Comparison of ENCODE assay signal across 21 mouse cellular contexts in genomic region chr17:71179551-71180309, GRCm38 (mm10). TPM values are rescaled to one million over a fixed set of nuclear protein-coding genes. Genes with fewer than 3 reads are reported as not detected.
DNase-seq lines count a peak whose midpoint lies in the region; ATAC-seq and TF ChIP-seq lines count a peak whose summit lies in the region.
"Had no signal": no experiment of that assay in that cellular context is flagged by ENCODE, and none has a peak within 500 bp of the region (broad histone marks: within the 10 kb centered on the region; RNA-seq: fewer than 3 reads in every experiment).

No protein-coding gene starts in this region.

- dilution Hi-C loops in CH12.LX (cut with MboI; ENCODE audit: extremely low pct_ligation_motif_present, extremely low pct_unique_long_range_greater_than_20kb, low sequenced_read_pairs): no loop called here

- no peak overlapping the region for H3K4me2 ChIP-seq in kidney, embryonic 15.5 days
- H3K4me2 ChIP-seq in liver, embryonic 15.5 days: no peak overlapping the region
- H3K4me2 ChIP-seq in CH12.LX (ENCODE audit: insufficient read depth, low read depth, poor library complexity, severe bottlenecking): no peak overlapping the region
- H3K4me2 ChIP-seq: embryonic facial prominence, embryonic 13.5 days; forebrain, embryonic 12.5 days; hindbrain, embryonic 12.5 days had no signal

- H3K79me2 ChIP-seq in CH12.LX (replicated peaks; ENCODE audit: control insufficient read depth, extremely low read depth, insufficient read depth, poor library complexity, severe bottlenecking): peaks cover 3% of the 10 kb centered on the region

- peaks cover 35% of the 10 kb centered on the region for H3K4me1 ChIP-seq in kidney, embryonic 15.5 days
- H3K4me1 ChIP-seq in kidney, adult 2 months (ENCODE audit: control insufficient read depth, insufficient read depth, low read length): peaks cover 7% of the 10 kb centered on the region; the same call in 1 of the 2 replicates
- H3K4me1 ChIP-seq in liver, embryonic 15.5 days (replicated peaks): peaks cover 42% of the 10 kb centered on the region
- peaks cover 11 to 47% of the 10 kb centered on the region in 2 experiments; a peak in 3 of 4 replicates for H3K4me1 ChIP-seq in CH12.LX (ENCODE audit: control insufficient read depth in 1 of 2, insufficient read depth in 2 of 2)
- peaks cover 5% of the 10 kb centered on the region for H3K4me1 ChIP-seq in bone marrow, adult 2 months (ENCODE audit: control insufficient read depth, insufficient read depth, low read length)

- no peak overlapping the region for H3K4me3 ChIP-seq in kidney, embryonic 15.5 days (replicated peaks)
- H3K4me3 ChIP-seq in kidney, adult 2 months (ENCODE audit: insufficient read depth, low read depth, low read length): no peak overlapping the region
- H3K4me3 ChIP-seq in liver, embryonic 15.5 days (replicated peaks): no peak overlapping the region
- no peak overlapping the region for H3K4me3 ChIP-seq in CH12.LX (replicated peaks in 1 of 3; ENCODE audit: low read depth in 2 of 3, low read length in 2 of 3, poor library complexity in 1 of 3)
- H3K4me3 ChIP-seq in bone marrow, adult 2 months (replicated peaks; ENCODE audit: control insufficient read depth, low read depth, low read length): no peak overlapping the region
- H3K4me3 ChIP-seq: embryonic facial prominence, embryonic 13.5 days; forebrain, embryonic 12.5 days; heart, embryonic 13.5 days; hindbrain, embryonic 12.5 days had no signal

- no peak for DNase-seq in kidney, adult 2 months
- DNase-seq in liver (no peak), CH12.LX (ENCODE audit: extremely low read depth) (no peak)
- DNase-seq in ovary, postnatal 10 days (ENCODE audit: low spot score): no peak
- DNase-seq: adrenal gland, adult 8-10 months; adrenal gland, postnatal 36 days; cerebellum, adult 11-12 months; cerebellum, adult 9-10 months; cerebellum, postnatal 25 days; gastrocnemius, postnatal 10 days; heart, postnatal 4 days had no signal

- H3K27ac ChIP-seq in kidney, embryonic 15.5 days: peak overlapping the region; percentile 54
- no peak overlapping the region for H3K27ac ChIP-seq in kidney, adult 2 months (ENCODE audit: insufficient read depth, low read depth, low read length)
- H3K27ac ChIP-seq in liver, embryonic 15.5 days (replicated peaks): peak overlapping the region; percentile 38
- no peak overlapping the region for H3K27ac ChIP-seq in CH12.LX (ENCODE audit: insufficient read depth, low read depth)
- H3K27ac ChIP-seq in bone marrow, adult 2 months (ENCODE audit: control insufficient read depth, insufficient read depth, low read depth, low read length, poor library complexity): peak overlapping the region; percentile 28; the same call in 1 of the 2 replicates
- H3K27ac ChIP-seq: forebrain, embryonic 12.5 days; hindbrain, embryonic 12.5 days had no signal

- TF ChIP-seq POLR2A in kidney, adult 2 months (IDR thresholded peaks at IDR 0.05; ENCODE audit: low read depth, low read length): no peak
- TF ChIP-seq POLR2A in CH12.LX (IDR thresholded peaks at IDR 0.05; ENCODE audit: low read depth, low read length): no peak
- no peak for TF ChIP-seq POLR2A in bone marrow, adult 2 months (IDR thresholded peaks at IDR 0.05; ENCODE audit: borderline replicate concordance, control insufficient read depth, low read depth, low read length)

- 53% methylated on average over 11 of the region's 11 CpGs for WGBS in kidney, embryonic 15.5 days
- 73% methylated on average over 11 of the region's 11 CpGs for whole genome bisulfite sequencing in kidney, adult 2 months
- 65% methylated on average over 11 of the region's 11 CpGs for WGBS in liver, embryonic 15.5 days (ENCODE audit: insufficient replicate concordance)
- 62% methylated on average over 11 of the region's 11 CpGs for WGBS in bone marrow, adult 2 months

- TF ChIP-seq RAD21 in CH12.LX (IDR thresholded peaks at IDR 0.05; ENCODE audit: low read depth, low read length): no peak

- H3K36me3 ChIP-seq in kidney, embryonic 15.5 days: no peaks in the 10 kb centered on the region
- H3K36me3 ChIP-seq in kidney, adult 2 months (ENCODE audit: control insufficient read depth, insufficient read depth, low read length): no peaks in the 10 kb centered on the region
- no peaks in the 10 kb centered on the region for H3K36me3 ChIP-seq in liver, embryonic 15.5 days (replicated peaks)
- no peaks in the 10 kb centered on the region for H3K36me3 ChIP-seq in CH12.LX (replicated peaks in 1 of 2; ENCODE audit: control insufficient read depth in 1 of 2, insufficient read depth in 1 of 2, low read length in 1 of 2)
- H3K36me3 ChIP-seq: embryonic facial prominence, embryonic 13.5 days; forebrain, embryonic 12.5 days; G1E; heart, embryonic 13.5 days; hindbrain, embryonic 12.5 days had no signal

- no peak for ATAC-seq in kidney, embryonic 15.5 days (replicated peaks; ENCODE audit: low FRiP score)
- ATAC-seq in liver, embryonic 15.5 days (ENCODE audit: insufficient read depth): no peak
- ATAC-seq: forebrain, embryonic 16.5 days; hindbrain, embryonic 16.5 days had no signal

- TF ChIP-seq EP300 in CH12.LX (IDR thresholded peaks at IDR 0.05; ENCODE audit: low read length): no peak

- no peaks in the 10 kb centered on the region for H3K27me3 ChIP-seq in kidney, embryonic 15.5 days
- H3K27me3 ChIP-seq in kidney, adult 2 months (replicated peaks; ENCODE audit: control insufficient read depth, insufficient read depth, low read length): no peaks in the 10 kb centered on the region
- H3K27me3 ChIP-seq in liver, embryonic 15.5 days: no peaks in the 10 kb centered on the region
- H3K27me3 ChIP-seq in CH12.LX (replicated peaks): no peaks in the 10 kb centered on the region
- H3K27me3 ChIP-seq: embryonic facial prominence, embryonic 13.5 days; heart, embryonic 13.5 days had no signal

- no peak overlapping the region for H3K9ac ChIP-seq in kidney, embryonic 15.5 days
- H3K9ac ChIP-seq in liver, embryonic 15.5 days: no peak overlapping the region
- no peak overlapping the region for H3K9ac ChIP-seq in CH12.LX (ENCODE audit: insufficient read depth, low read depth)
- H3K9ac ChIP-seq: embryonic facial prominence, embryonic 13.5 days; forebrain, embryonic 12.5 days; heart, embryonic 13.5 days; hindbrain, embryonic 12.5 days had no signal

- in situ Hi-C loops in CH12.LX (cut with MboI; ENCODE audit: low pct_ligation_motif_present, low pct_unique_long_range_greater_than_20kb, low sequenced_read_pairs): loop anchor here (10.0 kb wide), 1 partner anchor 85 kb away; no protein-coding TSS in a partner anchor

- no peak for TF ChIP-seq CTCF in kidney, adult 2 months (conservative IDR thresholded peaks at IDR 0.05; ENCODE audit: insufficient read depth, insufficient read length, low read depth, low read length)
- TF ChIP-seq CTCF in CH12.LX (conservative IDR thresholded peaks at IDR 0.05 in 1 of 2, IDR thresholded peaks at IDR 0.05 in 1 of 2; ENCODE audit: low read depth in 2 of 2, low read length in 2 of 2): no peak
- no peak for TF ChIP-seq CTCF in bone marrow, adult 2 months (IDR thresholded peaks at IDR 0.05; ENCODE audit: control insufficient read depth, insufficient read depth, low read length)

- no peaks in the 10 kb centered on the region for H3K9me3 ChIP-seq in kidney, embryonic 15.5 days (replicated peaks)
- H3K9me3 ChIP-seq in liver, embryonic 15.5 days (replicated peaks): no peaks in the 10 kb centered on the region
- H3K9me3 ChIP-seq in CH12.LX (replicated peaks; ENCODE audit: low read length): no peaks in the 10 kb centered on the region
- H3K9me3 ChIP-seq: embryonic facial prominence, embryonic 13.5 days; forebrain, embryonic 12.5 days; G1E; heart, embryonic 13.5 days; hindbrain, embryonic 12.5 days had no signal

TF ChIP-seq in CH12.LX, 34 proteins besides CTCF, POLR2A, EP300 and RAD21:
- no peak for TF ChIP-seq ZC3H11A (IDR thresholded peaks at IDR 0.05; ENCODE audit: low read depth, low read length)
- TF ChIP-seq BHLHE40 (IDR thresholded peaks at IDR 0.05; ENCODE audit: low read depth, low read length): peak; percentile 33; the same call in 1 of the 2 replicates
- no peak for TF ChIP-seq CHD2 (IDR thresholded peaks at IDR 0.05; ENCODE audit: low read length)
- TF ChIP-seq CHD1 (IDR thresholded peaks at IDR 0.05; ENCODE audit: low read depth, low read length): no peak
- no peak for TF ChIP-seq POLR2AphosphoS2 (IDR thresholded peaks at IDR 0.05; ENCODE audit: low read depth, low read length)

RNA-seq across cellular contexts. Expression of gene Lpin2, which starts 2.6 kb away (rescaled TPM):
- polyA plus RNA-seq in kidney, embryonic 15.5 days (2015; fragmentation: Nextera tagmentation; extraction: Ambion mirVana): 70.7 and 75.3 TPM in 2 replicates
- 17.7 and 20.5 TPM in 2 replicates for polyA plus RNA-seq in kidney, adult 2 months (2012; rRNA removed)
- polyA plus RNA-seq in liver, embryonic 15.5 days (2015; fragmentation: Nextera tagmentation; extraction: Ambion mirVana): 42.3 and 46.7 TPM in 2 replicates
- 25.1 and 28.1 TPM in 2 replicates for total RNA-seq in CH12.LX (2012; rRNA removed)
- 25.4 TPM in 2 replicates for total RNA-seq in CH12.LX (2014; rRNA removed)
- 30.4 and 31.4 TPM in 2 replicates for polyA plus RNA-seq in CH12.LX (2012; ENCODE audit: insufficient read length, low read depth)
- 38.3 and 70.4 TPM in 2 replicates for polyA plus RNA-seq in bone marrow, adult 2 months (2011; ENCODE audit: insufficient read depth, insufficient read length, low replicate concordance, missing spikeins)

Comparison
In these comparisons a context has a peak if more than half of its experiments do, and no peak if none do; other contexts are left out.
1. H3K27ac ChIP-seq: peak in kidney, embryonic 15.5 days (single experiment), liver, embryonic 15.5 days (single experiment) and bone marrow, adult 2 months (single experiment); none in kidney, adult 2 months (single experiment) and CH12.LX (single experiment).